Mouse (Mus musculus) lung, embryonic 16.5 days (tissue): Measurements from ENCODE around the gene Lif. TPM values are rescaled to one million over a fixed set of nuclear protein-coding genes. Genes with fewer than 3 reads are reported as not detected.

ENCODE experiments used
- ATAC-seq: fragments of 200-750 bp; cut with Nextera tagmentation; 2 replicates; pipeline ENCODE4 v1.8.0; 2017; ENCODE audit warnings: low read depth, mild to moderate bottlenecking, moderate library complexity
- H3K27ac ChIP-seq: fragments of 300-500 bp; sonication (generic); 2 replicates; pipeline ENCODE4 v1.5.1; 2014; ENCODE audit warnings: mild to moderate bottlenecking, control low read depth, low read length
- H3K27me3 ChIP-seq: fragments of 300-500 bp; sonication (generic); 2 replicates; pipeline ENCODE4 v1.6.1; 2014; ENCODE audit warnings: low read depth, low read length, mixed read lengths; ENCODE audit not compliant: control insufficient read depth, insufficient read depth
- H3K36me3 ChIP-seq: fragments of 300-500 bp; sonication (generic); 2 replicates; pipeline ENCODE4 v1.6.1; 2014; ENCODE audit warnings: low read length; ENCODE audit not compliant: control insufficient read depth, insufficient read depth
- H3K4me1 ChIP-seq: fragments of 300-500 bp; sonication (generic); replicated peaks from 2 replicates; pipeline ENCODE4 v1.6.1; 2014; ENCODE audit warnings: low read length, mixed read lengths; ENCODE audit not compliant: control insufficient read depth, insufficient read depth
- H3K4me2 ChIP-seq: fragments of 300-500 bp; sonication (generic); 2 replicates; pipeline ENCODE4 v1.6.1; 2014; ENCODE audit warnings: low read depth, low read length, control low read depth
- H3K4me3 ChIP-seq: fragments of 300-500 bp; sonication (generic); 2 replicates; pipeline ENCODE4 v1.5.1; 2014; ENCODE audit warnings: mild to moderate bottlenecking, low read length, control low read depth
- H3K9ac ChIP-seq: fragments of 300-500 bp; sonication (generic); 2 replicates; pipeline ENCODE4 v1.6.1; 2014; ENCODE audit warnings: low read length, control low read depth
- H3K9me3 ChIP-seq: fragments of 300-500 bp; sonication (generic); 2 replicates; pipeline ENCODE4 v1.6.1; 2016; ENCODE audit warnings: low read length; ENCODE audit not compliant: control insufficient read depth
- WGBS: fragments of 180-500 bp; shearing (Covaris S2); extraction: QIAGEN DNeasy Blood & Tissue Kit; methylation state at CpG from one replicate; pipeline ENCODE4 v1.1.7; 2014; 5-methylcytosine and 5-hydroxymethylcytosine counted together
- polyA plus RNA-seq: library from polyadenylated mRNA; unstranded; fragments of >200 nt; fragmentation: Nextera tagmentation; extraction: Ambion mirVana; gene quantifications from 2 replicates; pipeline ENCODE4 v1.2.1, GENCODE M21; 2015

Gene Lif
- polyA plus RNA-seq, 1 experiment from 2014 or later, result 0.44 TPM

- no peak overlapping the region for H3K27ac ChIP-seq
- no peak for ATAC-seq
- H3K27me3 ChIP-seq, result peaks cover 6% of the 10 kb centered on the region; the same call in 1 of the 2 replicates
- H3K4me2 ChIP-seq, result no peak overlapping the region
- H3K4me1 ChIP-seq, result peaks cover 34% of the 10 kb centered on the region
- WGBS, result 65% methylated on average over 10 of the region's 10 CpGs
- no peaks in the 10 kb centered on the region for H3K9me3 ChIP-seq
- H3K9ac ChIP-seq, result no peak overlapping the region
- no peaks in the 10 kb centered on the region for H3K36me3 ChIP-seq
- H3K4me3 ChIP-seq, result no peak overlapping the region
Measured at GRCm38 (mm10) chr11:4296610-4297275, 39.4 kb downstream of the Lif start.

DNA sequence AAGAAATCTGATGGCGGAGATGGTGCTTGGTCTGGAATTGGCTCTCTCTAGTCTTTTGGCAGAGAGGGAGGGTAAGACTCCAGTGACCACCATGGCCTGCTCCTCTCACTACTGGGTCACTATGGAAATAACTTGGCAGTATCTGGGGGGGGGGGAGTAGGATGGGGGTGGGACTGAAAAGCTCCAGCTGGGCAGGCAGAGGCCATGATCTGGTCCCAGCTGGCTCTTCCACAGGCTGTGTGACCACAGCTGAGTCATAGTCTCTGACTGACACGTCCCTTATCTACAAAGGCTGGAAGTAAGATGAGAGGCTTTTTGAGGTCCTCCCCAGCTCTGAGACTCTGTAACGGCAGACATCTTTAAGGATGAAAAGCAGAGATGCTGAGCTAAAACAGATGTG is 40.4 kb downstream of the Lif start:
- Histone ChIP-seq H3K4me2 (no peak overlapping the region), H3K4me3 (no peak overlapping the region), H3K27ac (no peak overlapping the region), H3K9me3 (no peaks in the 10 kb centered on the region), H3K36me3 (no peaks in the 10 kb centered on the region), H3K9ac (no peak overlapping the region), H3K4me1 (peaks cover 35% of the 10 kb centered on the region), H3K27me3 (peaks cover 6% of the 10 kb centered on the region; the same call in 1 of the 2 replicates)
- 35% methylated on average over 3 of the region's 3 CpGs for WGBS
- peak; percentile 90 for ATAC-seq

DNA sequence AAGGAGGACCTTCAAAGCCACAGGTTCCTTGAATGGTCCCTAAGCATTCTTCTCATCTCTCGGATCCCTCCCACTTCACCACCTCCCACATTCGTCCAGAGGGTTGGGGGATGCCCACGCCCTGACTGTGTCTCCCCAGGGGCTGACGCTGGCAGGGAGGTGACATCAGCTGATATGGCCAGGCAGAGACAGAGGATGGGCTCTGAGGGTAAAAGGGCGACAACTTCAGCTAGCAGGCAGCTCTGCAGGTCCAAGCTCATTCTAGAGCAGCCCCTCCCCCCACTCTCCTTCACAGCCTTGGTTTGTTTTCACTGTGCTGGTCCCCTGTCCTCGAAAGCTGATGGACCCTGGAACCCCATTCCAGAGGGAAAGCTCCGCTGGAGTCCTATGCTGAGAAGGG is 41.3 kb downstream of the Lif start:
- H3K9ac ChIP-seq, result no peak overlapping the region

GRCm38 (mm10) chr11:4299191-4299590 is 41.8 kb downstream of the Lif start:
- ATAC-seq, result peak; percentile 13; the same call in 1 of the 2 replicates
- Histone ChIP-seq H3K27ac (peak overlapping the region; percentile 38; the same call in 1 of the 2 replicates), H3K4me3 (no peak overlapping the region), H3K36me3 (no peaks in the 10 kb centered on the region), H3K4me1 (peaks cover 38% of the 10 kb centered on the region), H3K4me2 (0 out of 2 replicates have a peak overlapping the region, but pooled peaks have one; percentile 15), H3K9ac (no peak overlapping the region), H3K27me3 (no peaks in the 10 kb centered on the region), H3K9me3 (no peaks in the 10 kb centered on the region)
- WGBS, result 20% methylated on average over 12 of the region's 12 CpGs

More for the DNA sequence above, 41.3 kb downstream of the Lif start:
- Histone ChIP-seq H3K27ac (peak overlapping the region; percentile 38; the same call in 1 of the 2 replicates), H3K4me1 (peaks cover 38% of the 10 kb centered on the region), H3K4me3 (no peak overlapping the region), H3K9me3 (no peaks in the 10 kb centered on the region), H3K36me3 (no peaks in the 10 kb centered on the region), H3K4me2 (0 out of 2 replicates have a peak overlapping the region, but pooled peaks have one; percentile 15), H3K27me3 (peaks cover 5% of the 10 kb centered on the region; the same call in 1 of the 2 replicates)
- 28% methylated on average over 7 of the region's 7 CpGs for WGBS
- ATAC-seq, result no peak

DNA sequence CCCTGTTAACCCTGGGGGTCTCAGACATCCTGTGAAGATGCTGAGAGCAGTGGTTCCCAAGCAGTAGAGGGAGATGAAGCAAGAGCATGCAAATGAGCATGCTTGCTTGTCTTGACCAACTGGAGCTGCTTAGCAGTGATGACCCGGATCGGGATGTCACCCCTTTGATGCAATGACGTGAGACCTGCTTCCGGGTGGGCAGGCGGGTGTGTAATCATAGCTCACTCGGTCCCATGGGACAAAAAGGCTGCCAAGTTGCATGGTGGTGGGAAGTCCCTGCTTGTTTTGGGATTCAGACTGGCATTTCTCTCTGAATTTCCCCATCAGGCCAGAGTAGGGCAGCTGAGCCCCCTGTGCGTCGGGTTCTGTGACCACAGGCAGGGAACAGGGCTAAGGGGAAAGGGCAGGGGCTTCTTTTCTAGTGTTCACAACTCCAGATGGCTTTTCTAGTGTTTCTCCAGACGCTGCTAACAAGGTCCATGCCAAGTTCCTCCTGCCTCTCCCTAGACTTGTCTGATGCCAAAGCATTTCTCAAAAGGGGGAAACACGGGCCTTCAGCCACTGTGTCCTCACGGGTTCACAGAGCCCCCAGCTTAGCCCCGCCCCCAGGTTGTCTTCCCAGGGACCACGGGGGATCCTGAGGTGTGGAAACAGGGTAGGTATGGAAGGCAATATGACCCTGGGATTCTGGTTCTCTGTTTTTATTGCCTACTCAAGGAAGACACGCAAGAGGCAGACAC is 42.5 kb downstream of the Lif start:
- H3K4me3 ChIP-seq, result no peak overlapping the region
- H3K9me3 ChIP-seq, result no peaks in the 10 kb centered on the region
- H3K4me1 ChIP-seq, result peaks cover 34% of the 10 kb centered on the region
- no peaks in the 10 kb centered on the region for H3K27me3 ChIP-seq
- H3K36me3 ChIP-seq, result no peaks in the 10 kb centered on the region
- no peak overlapping the region for H3K27ac ChIP-seq
- 52% methylated on average over 14 of the region's 14 CpGs for WGBS
- ATAC-seq, result peak; percentile 7; the same call in 1 of the 2 replicates
- no peak overlapping the region for H3K4me2 ChIP-seq
- H3K9ac ChIP-seq, result no peak overlapping the region

- 62% methylated on average over 3 of the region's 3 CpGs for WGBS
Measured at GRCm38 (mm10) chr11:4300683-4301082, 43.3 kb downstream of the Lif start.

GRCm38 (mm10) chr11:4302363-4302913 is 45.1 kb downstream of the Lif start:
- no peak for ATAC-seq

More at GRCm38 (mm10) chr11:4300683-4301082, 43.3 kb downstream of the Lif start:
- no peaks in the 10 kb centered on the region for H3K36me3 ChIP-seq
- H3K4me3 ChIP-seq, result no peak overlapping the region
- H3K9ac ChIP-seq, result no peak overlapping the region
- ATAC-seq, result no peak
- H3K4me1 ChIP-seq, result peaks cover 29% of the 10 kb centered on the region
- H3K27me3 ChIP-seq, result no peaks in the 10 kb centered on the region
- no peak overlapping the region for H3K27ac ChIP-seq
- H3K9me3 ChIP-seq, result no peaks in the 10 kb centered on the region
- H3K4me2 ChIP-seq, result no peak overlapping the region

DNA sequence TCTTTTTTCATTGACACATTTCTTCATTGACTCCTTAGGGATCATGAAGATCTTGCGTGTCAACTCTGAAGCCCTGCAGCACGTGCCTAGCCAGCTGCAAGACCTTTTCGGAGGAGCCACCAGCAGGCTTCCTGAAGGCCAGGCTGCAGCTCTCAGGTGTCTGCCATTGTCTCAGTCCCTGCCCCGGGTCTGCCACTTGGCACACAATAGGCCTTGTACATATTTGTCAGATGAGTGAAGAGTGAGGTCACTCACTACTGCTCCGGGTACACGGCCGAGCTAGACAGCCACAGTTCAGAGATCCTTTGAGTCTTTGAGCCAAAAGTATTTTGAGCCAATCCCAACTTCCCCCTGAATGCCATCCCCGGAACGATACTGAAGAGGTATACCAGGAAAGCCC is 45.7 kb downstream of the Lif start:
- Histone ChIP-seq H3K9ac (no peak overlapping the region), H3K4me1 (peaks cover 30% of the 10 kb centered on the region), H3K27me3 (no peaks in the 10 kb centered on the region), H3K9me3 (no peaks in the 10 kb centered on the region), H3K4me2 (no peak overlapping the region), H3K27ac (no peak overlapping the region), H3K36me3 (no peaks in the 10 kb centered on the region), H3K4me3 (no peak overlapping the region)
- ATAC-seq, result no peak
- 34% methylated on average over 9 of the region's 9 CpGs for WGBS

More at GRCm38 (mm10) chr11:4302363-4302913, 45.1 kb downstream of the Lif start:
- Histone ChIP-seq H3K36me3 (no peaks in the 10 kb centered on the region), H3K4me3 (no peak overlapping the region), H3K4me1 (peaks cover 27% of the 10 kb centered on the region), H3K9ac (0 out of 2 replicates have a peak overlapping the region, but pooled peaks have one; percentile 26), H3K27me3 (no peaks in the 10 kb centered on the region), H3K9me3 (no peaks in the 10 kb centered on the region), H3K4me2 (no peak overlapping the region), H3K27ac (no peak overlapping the region; the same call in 1 of the 2 replicates)
- 52% methylated on average over 5 of the region's 5 CpGs for WGBS

DNA sequence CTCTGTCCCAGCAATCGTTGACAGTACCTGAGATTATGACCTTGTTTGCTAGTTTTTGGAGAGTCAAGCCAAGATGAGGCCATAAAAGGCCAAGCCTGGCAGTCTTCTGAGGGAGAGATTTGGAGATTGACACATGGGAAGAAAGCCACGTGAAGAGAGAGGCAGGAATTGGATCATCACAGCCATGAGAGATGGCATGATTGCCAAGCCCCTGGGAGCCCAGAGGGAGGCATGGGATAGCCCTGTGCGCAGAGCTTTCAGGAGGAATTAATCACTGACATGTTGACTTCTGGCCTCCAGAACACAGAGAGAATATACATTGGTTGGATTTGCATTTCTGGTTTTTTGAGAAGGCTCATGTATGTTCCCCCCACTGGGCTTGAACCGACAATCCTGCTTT is 46.8 kb downstream of the Lif start:
- no peak overlapping the region for H3K4me3 ChIP-seq
- 71% methylated on average over 4 of the region's 4 CpGs for WGBS
- no peaks in the 10 kb centered on the region for H3K36me3 ChIP-seq
- no peak overlapping the region for H3K27ac ChIP-seq
- no peak overlapping the region for H3K4me2 ChIP-seq
- no peak for ATAC-seq
- no peaks in the 10 kb centered on the region for H3K27me3 ChIP-seq
- no peaks in the 10 kb centered on the region for H3K9me3 ChIP-seq
- H3K9ac ChIP-seq, result no peak overlapping the region
- H3K4me1 ChIP-seq, result peaks cover 31% of the 10 kb centered on the region
